In the genomic region with DNA sequence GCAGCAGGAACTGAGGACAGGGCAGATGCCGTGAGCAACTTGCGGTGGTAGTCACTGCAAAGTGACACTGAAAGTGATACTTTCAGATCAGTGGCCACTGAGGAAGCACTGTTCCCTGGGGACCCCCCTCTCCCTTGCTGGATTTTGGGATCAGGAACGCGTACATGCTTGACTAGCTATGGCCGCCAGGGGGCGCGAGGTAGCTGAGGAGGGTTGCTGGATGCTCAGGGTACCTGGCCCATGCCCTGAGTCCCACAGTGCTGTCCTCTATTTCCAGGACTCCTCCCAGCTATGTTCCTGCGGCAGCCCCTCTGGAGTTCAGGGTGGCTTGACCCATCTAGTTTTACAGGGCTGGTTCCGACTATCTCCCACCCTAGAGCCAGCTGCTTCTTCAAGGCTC, we compare ENCODE assay signal across 9 mouse cellular contexts. TPM values are rescaled to one million over a fixed set of nuclear protein-coding genes. Genes with fewer than 3 reads are reported as not detected.
A peak's percentile ranks its signal among the peaks of the same experiment; 100 is the strongest.
DNase-seq lines count a peak whose midpoint lies in the region; ATAC-seq and TF ChIP-seq lines count a peak whose summit lies in the region.
"Had no signal": no experiment of that assay in that cellular context is flagged by ENCODE, and none has a peak within 500 bp of the region (broad histone marks: within the 10 kb centered on the region; RNA-seq: fewer than 3 reads in every experiment).

No protein-coding gene starts in this region.

- H3K4me2 ChIP-seq in heart, embryonic 12.5 days: no peak overlapping the region
- no peak overlapping the region for H3K4me2 ChIP-seq in kidney, embryonic 16.5 days (replicated peaks; ENCODE audit: low read depth, low read length)
- H3K4me2 ChIP-seq: embryonic facial prominence, embryonic 12.5 days had no signal

- DNase-seq in CD8-positive naive resting alpha-beta T cell, adult 2 months (ENCODE audit: low read depth in 2 of 2, low spot score in 2 of 2): peak; percentile 71 to 73
- DNase-seq in brain, adult 2 months (ENCODE audit: low read depth, low spot score): peak; percentile 48
- peak; percentile 80 for DNase-seq in lung, adult 2 months
- peak; percentile 28 for DNase-seq in ovary, adult 18-20 months (ENCODE audit: low spot score)
- peak; percentile 51 to 69 for DNase-seq in thymus, adult 18-20 months

- peak; percentile 87 for TF ChIP-seq CTCF in lung, adult 2 months (IDR thresholded peaks at IDR 0.05; ENCODE audit: insufficient read depth, low read length)

- ATAC-seq in erythroblast, adult 5-6 weeks (replicated peaks; ENCODE audit: low FRiP score, poor library complexity, severe bottlenecking): peak; percentile 67
- peak; percentile 53; the same call in 1 of the 2 replicates for ATAC-seq in heart, embryonic 12.5 days (ENCODE audit: insufficient number of reproducible peaks, low FRiP score)
- ATAC-seq in kidney, embryonic 16.5 days (ENCODE audit: low FRiP score, low TSS enrichment): peak; percentile 73

- peaks cover 9% of the 10 kb centered on the region for H3K36me3 ChIP-seq in heart, embryonic 12.5 days
- peaks cover 3% of the 10 kb centered on the region; the same call in 1 of the 2 replicates for H3K36me3 ChIP-seq in kidney, embryonic 16.5 days (ENCODE audit: insufficient read depth, low read length)

- H3K4me1 ChIP-seq in heart, embryonic 12.5 days (replicated peaks): peaks cover 4% of the 10 kb centered on the region; the same call in 1 of the 2 replicates
- H3K4me1 ChIP-seq in kidney, embryonic 16.5 days (ENCODE audit: insufficient read depth, low read length): no peaks in the 10 kb centered on the region
- no peaks in the 10 kb centered on the region; the same call in 1 of the 2 replicates for H3K4me1 ChIP-seq in lung, adult 2 months (ENCODE audit: control insufficient read depth, insufficient read depth, low read length)
- H3K4me1 ChIP-seq: embryonic facial prominence, embryonic 12.5 days had no signal

- H3K9me3 ChIP-seq in heart, embryonic 12.5 days (replicated peaks): peaks cover 10% of the 10 kb centered on the region; the same call in 1 of the 2 replicates
- no peaks in the 10 kb centered on the region for H3K9me3 ChIP-seq in kidney, embryonic 16.5 days (ENCODE audit: low read length)
- H3K9me3 ChIP-seq: embryonic facial prominence, embryonic 12.5 days had no signal

- 9% methylated on average over 9 of the region's 9 CpGs for WGBS in heart, embryonic 12.5 days
- WGBS in kidney, embryonic 16.5 days: 8% methylated on average over 9 of the region's 9 CpGs
- WGBS in lung, adult 2 months: 18% methylated on average over 9 of the region's 9 CpGs

- TF ChIP-seq POLR2A in lung, adult 2 months (IDR thresholded peaks at IDR 0.05; ENCODE audit: borderline replicate concordance, extremely low read depth, low read depth, low read length): no peak

- no peak overlapping the region for H3K9ac ChIP-seq in heart, embryonic 12.5 days
- no peak overlapping the region for H3K9ac ChIP-seq in kidney, embryonic 16.5 days (replicated peaks; ENCODE audit: low read length)
- H3K9ac ChIP-seq: embryonic facial prominence, embryonic 12.5 days had no signal

- no peak overlapping the region for H3K4me3 ChIP-seq in heart, embryonic 12.5 days
- no peak overlapping the region for H3K4me3 ChIP-seq in kidney, embryonic 16.5 days (ENCODE audit: low read length)
- no peak overlapping the region for H3K4me3 ChIP-seq in lung, adult 2 months (replicated peaks; ENCODE audit: extremely low read depth, low read depth, low read length)
- H3K4me3 ChIP-seq: embryonic facial prominence, embryonic 12.5 days had no signal

- no peak overlapping the region for H3K27ac ChIP-seq in heart, embryonic 12.5 days (ENCODE audit: poor library complexity, severe bottlenecking)
- no peak overlapping the region for H3K27ac ChIP-seq in kidney, embryonic 16.5 days (ENCODE audit: low read length)
- H3K27ac ChIP-seq: embryonic facial prominence, embryonic 12.5 days had no signal

- H3K27me3 ChIP-seq in heart, embryonic 12.5 days (replicated peaks): no peaks in the 10 kb centered on the region
- no peaks in the 10 kb centered on the region for H3K27me3 ChIP-seq in kidney, embryonic 16.5 days (ENCODE audit: insufficient read depth, low read length)
- H3K27me3 ChIP-seq: embryonic facial prominence, embryonic 12.5 days had no signal

RNA-seq across cellular contexts. Expression of a gene that starts 17.8 kb away (rescaled TPM):
- not detected in 2 replicates for total RNA-seq in erythroblast, adult 5-6 weeks (2015; ENCODE audit: low replicate concordance)
- total RNA-seq in erythroblast, adult 5-6 weeks (2017; ENCODE audit: low replicate concordance): 0.28 TPM in 1 of 2 replicates, not detected in the other
- polyA plus RNA-seq in heart, embryonic 12.5 days (2016; fragmentation: Nextera tagmentation; extraction: Ambion mirVana): 1.0 and 1.8 TPM in 2 replicates
- polyA plus RNA-seq in kidney, embryonic 16.5 days (2015; fragmentation: Nextera tagmentation; extraction: Ambion mirVana): 1.7 and 1.8 TPM in 2 replicates
- polyA plus RNA-seq in lung, adult 2 months (2012; rRNA removed): 2.9 and 3.1 TPM in 2 replicates

Comparison
In these comparisons a context has a peak if more than half of its experiments do, and no peak if none do; other contexts are left out.
1. DNase-seq: peak in every context shown above with its lines; median percentile 80 in lung, adult 2 months; 72 in CD8-positive naive resting alpha-beta T cell, adult 2 months; 60 in thymus, adult 18-20 months; 48 in brain, adult 2 months; 28 in ovary, adult 18-20 months.